In genomic region chr16:48309912-48310630, GRCm38 (mm10) we compare ENCODE assay signal across 32 mouse cellular contexts. TPM values are rescaled to one million over a fixed set of nuclear protein-coding genes. Genes with fewer than 3 reads are reported as not detected.
DNase-seq lines count a peak whose midpoint lies in the region; ATAC-seq lines count a peak whose summit lies in the region.
"Had no signal": no experiment of that assay in that cellular context is flagged by ENCODE, and none has a peak within 500 bp of the region (broad histone marks: within the 10 kb centered on the region; RNA-seq: fewer than 3 reads in every experiment).

No protein-coding gene starts in this region.

- DNase-seq in lung, postnatal 14 days: peak; percentile 1
- DNase-seq in lung, adult 18-20 months: no peak
- DNase-seq in ES-CJ7 (ENCODE audit: low read depth, low spot score): peak; percentile 90
- peak; percentile 87 for DNase-seq in ZHBTc4 (ENCODE audit: low read depth, low spot score)
- no peak for DNase-seq in thymus, postnatal 0 days (ENCODE audit: low spot score)
- DNase-seq: adrenal gland, adult 8-10 months; adrenal gland, postnatal 25 days; cerebellum, adult 11-12 months; cerebellum, adult 8-10 months; cerebellum, postnatal 14 days; gastrocnemius, postnatal 10 days; gastrocnemius, postnatal 36 days; heart, adult 2 months; heart, postnatal 14 days; heart, postnatal 4 days; kidney, adult 11 months had no signal

- ATAC-seq in monocyte, adult 5-6 weeks (replicated peaks; ENCODE audit: insufficient number of reproducible peaks, low FRiP score, low TSS enrichment, poor library complexity, severe bottlenecking): no peak
- ATAC-seq: CD4-positive, CD25-positive, alpha-beta regulatory T cell, adult 4 months; forebrain, embryonic 13.5 days; forebrain, embryonic 16.5 days had no signal

RNA-seq across cellular contexts. Expression of gene Dppa2, which starts 6.4 kb away (rescaled TPM):
- total RNA-seq in monocyte, adult 5-6 weeks (2017): not detected in 3 replicates
- polyA plus RNA-seq in thymus, postnatal 0 days (2015; fragmentation: Nextera tagmentation; extraction: Ambion mirVana): not detected in 2 replicates
- total RNA-seq: adrenal gland, adult 8-10 months; adrenal gland, postnatal 25 days; gastrocnemius, adult 18-20 months; gastrocnemius, postnatal 10 days; gastrocnemius, postnatal 36 days; granulocyte monocyte progenitor cell, adult 5-6 weeks; heart, adult 2 months; heart, postnatal 14 days; heart, postnatal 4 days had no signal
- polyA plus RNA-seq: CD4-positive, CD25-positive, alpha-beta regulatory T cell, adult 4 months; embryonic facial prominence, embryonic 11.5 days; embryonic facial prominence, embryonic 14.5 days; forebrain, embryonic 10.5 days; forebrain, embryonic 13.5 days; forebrain, embryonic 16.5 days; heart, adult 2 months; heart, embryonic 10.5 days; heart, embryonic 13.5 days; heart, embryonic 16.5 days; hindbrain, embryonic 11.5 days had no signal

RNA-seq across cellular contexts. Expression of gene Dppa4, which starts 26.5 kb away (rescaled TPM):
- not detected in 3 replicates for total RNA-seq in monocyte, adult 5-6 weeks (2017)
- polyA plus RNA-seq in thymus, postnatal 0 days (2015; fragmentation: Nextera tagmentation; extraction: Ambion mirVana): not detected in 2 replicates
- total RNA-seq: adrenal gland, adult 8-10 months; adrenal gland, postnatal 25 days; gastrocnemius, adult 18-20 months; gastrocnemius, postnatal 10 days; gastrocnemius, postnatal 36 days; granulocyte monocyte progenitor cell, adult 5-6 weeks; heart, adult 2 months; heart, postnatal 14 days; heart, postnatal 4 days had no signal
- polyA plus RNA-seq: brain, embryonic 14.5 days; CD4-positive, CD25-positive, alpha-beta regulatory T cell, adult 4 months; embryonic facial prominence, embryonic 11.5 days; embryonic facial prominence, embryonic 14.5 days; forebrain, embryonic 10.5 days; forebrain, embryonic 13.5 days; forebrain, embryonic 16.5 days; heart, adult 2 months; heart, embryonic 10.5 days; heart, embryonic 13.5 days; heart, embryonic 16.5 days; hindbrain, embryonic 11.5 days; hindbrain, embryonic 15.5 days; intestine, embryonic 14.5 days had no signal

Comparison
In these comparisons a context has a peak if more than half of its experiments do, and no peak if none do; other contexts are left out.
1. DNase-seq: peak in lung, postnatal 14 days (single experiment), ES-CJ7 (single experiment) and ZHBTc4 (single experiment); none in lung, adult 18-20 months (0 of 2) and thymus, postnatal 0 days (single experiment).